Mouse (Mus musculus) monocyte, adult 5-6 weeks (primary cell): Measurements from ENCODE around the gene Prr5l. TPM values are rescaled to one million over a fixed set of nuclear protein-coding genes. Genes with fewer than 3 reads are reported as not detected.
"Not testable (repeated sequence)": the region's sequence is repeated elsewhere in the genome, so short reads cannot be mapped to it uniquely, and the experiment has no call there.

Experiments
- ATAC-seq: fragments of 153-309, 156-312 bp; replicated peaks from 2 replicates; pipeline ENCODE4 v1.8.0; 2017; ENCODE audit warnings: mild to moderate bottlenecking; ENCODE audit not compliant: low TSS enrichment, insufficient number of reproducible peaks, severe bottlenecking, poor library complexity, low FRiP score
- total RNA-seq: library from RNA; stranded (forward); fragments of 200-1000, 200-491, 200-594 nt; gene quantifications from 3 replicates; pipeline ENCODE4 v1.2.3, GENCODE M21; 2017

Gene Prr5l
- total RNA-seq, 1 experiment from 2014 or later = 41.2 TPM

DNA sequence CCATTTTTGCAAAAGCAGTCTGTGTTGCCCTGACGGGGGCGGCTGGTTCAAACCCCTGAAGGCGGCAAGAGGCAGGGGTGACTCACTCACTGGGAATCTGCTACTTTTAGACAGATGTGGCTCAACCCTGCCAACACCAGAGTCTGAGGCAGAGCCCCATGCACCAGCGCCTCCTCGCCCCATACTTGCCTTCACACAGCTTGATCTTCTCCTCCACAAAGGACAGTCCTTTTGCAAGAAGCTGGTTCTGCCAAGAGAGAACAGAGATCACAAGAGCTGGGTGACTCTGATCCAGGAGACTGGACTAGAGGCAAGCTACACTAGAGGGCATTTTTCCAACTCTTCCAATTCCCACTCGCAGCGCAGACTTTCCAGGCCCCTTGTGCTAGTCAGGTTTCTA is 136.3 kb downstream of the Prr5l start:
- no peak for ATAC-seq

DNA sequence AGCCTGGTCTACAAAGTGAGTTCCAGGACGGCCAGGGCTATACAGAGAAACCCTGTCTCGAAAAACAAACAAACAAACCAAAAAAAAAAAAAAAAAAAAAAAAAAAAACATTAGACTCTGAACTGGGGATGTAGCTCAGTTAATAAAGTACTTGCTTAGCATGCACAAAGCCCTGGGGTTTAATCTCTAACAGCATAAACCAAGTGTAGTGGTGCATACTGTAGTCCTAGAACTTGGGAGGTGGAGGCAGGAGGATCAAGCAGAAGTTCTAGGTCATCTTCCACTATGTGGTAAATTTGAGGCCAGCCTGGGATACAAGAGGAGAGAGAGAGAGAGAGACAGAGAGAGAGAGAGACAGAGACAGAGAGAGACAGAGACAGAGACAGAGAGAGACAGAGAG is 137.2 kb downstream of the Prr5l start:
- ATAC-seq = not testable (repeated sequence)

DNA sequence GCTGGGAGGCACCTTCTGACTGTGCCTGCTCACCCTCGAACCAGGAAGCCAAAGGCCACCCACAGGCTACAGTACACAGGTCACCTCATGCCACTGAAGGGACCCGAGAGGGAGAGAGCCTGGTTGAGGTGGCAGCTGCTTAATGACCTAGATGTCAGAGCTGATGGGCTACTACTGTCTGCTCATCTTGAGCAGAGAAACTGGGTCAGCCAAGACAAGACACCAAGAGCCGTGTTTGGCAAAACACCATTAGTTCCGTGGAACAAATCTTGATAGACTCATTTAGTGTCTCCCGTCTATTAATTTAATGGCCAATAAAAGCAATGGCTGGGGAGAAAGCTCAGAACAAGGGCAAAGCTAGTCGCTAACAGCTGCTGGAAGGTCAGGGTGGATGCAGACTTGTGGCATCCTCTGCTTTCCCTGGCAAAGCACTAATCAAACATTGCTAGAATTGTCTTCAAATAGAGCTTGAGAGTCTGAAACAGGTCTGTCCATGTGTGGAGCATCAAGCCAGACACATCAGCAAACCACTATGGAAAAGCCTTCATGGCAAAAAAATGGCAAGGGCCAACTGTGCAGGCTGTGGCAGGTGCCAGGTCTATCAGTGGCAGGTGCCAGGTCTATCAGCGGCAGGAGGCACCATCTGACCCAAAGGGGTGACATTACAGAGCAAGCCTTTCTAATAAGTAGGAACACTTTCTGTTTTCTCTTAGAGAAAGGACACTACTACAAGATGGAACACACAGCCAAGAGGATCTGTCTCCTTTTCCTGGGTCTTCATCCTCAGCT is 140.6 kb downstream of the Prr5l start:
- no peak for ATAC-seq

DNA sequence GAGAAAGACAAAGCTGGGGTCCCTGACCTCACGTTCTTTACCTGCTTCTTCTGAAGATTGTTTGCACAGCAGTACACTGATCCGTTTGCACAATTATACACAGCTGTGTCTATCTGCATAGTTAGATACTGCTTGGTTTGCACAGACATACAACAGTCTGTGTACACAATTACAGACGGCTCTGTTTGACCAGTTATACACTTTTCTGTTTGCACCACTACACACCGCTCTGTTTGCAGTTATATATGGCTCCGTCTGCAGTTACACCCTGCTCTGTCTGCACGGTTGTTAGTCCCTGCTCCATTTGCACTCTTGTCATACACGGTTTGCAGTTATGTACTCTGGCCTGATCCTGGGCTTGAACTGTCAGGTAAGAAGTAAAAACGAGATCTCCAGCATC is 141.2 kb downstream of the Prr5l start:
- no peak for ATAC-seq

DNA sequence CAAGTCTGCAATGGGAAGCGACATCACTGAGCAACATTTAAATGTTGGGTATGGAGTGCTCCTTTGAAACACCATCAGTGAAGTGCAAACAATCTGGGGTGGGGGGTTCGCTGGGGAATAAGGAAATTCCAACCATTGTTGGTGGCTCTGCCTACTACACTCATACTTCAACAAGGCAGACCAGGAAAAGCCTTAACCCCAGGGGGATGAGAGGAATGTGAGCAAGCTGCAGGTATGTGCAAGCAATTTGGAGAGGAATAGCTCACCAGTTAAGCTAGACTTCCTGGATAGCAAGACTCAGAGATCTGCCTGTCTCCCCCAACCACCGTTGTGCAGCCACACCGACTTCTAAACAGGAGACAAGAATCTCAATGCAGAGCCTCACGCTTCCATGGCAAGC is 142.9 kb downstream of the Prr5l start:
- no peak for ATAC-seq

DNA sequence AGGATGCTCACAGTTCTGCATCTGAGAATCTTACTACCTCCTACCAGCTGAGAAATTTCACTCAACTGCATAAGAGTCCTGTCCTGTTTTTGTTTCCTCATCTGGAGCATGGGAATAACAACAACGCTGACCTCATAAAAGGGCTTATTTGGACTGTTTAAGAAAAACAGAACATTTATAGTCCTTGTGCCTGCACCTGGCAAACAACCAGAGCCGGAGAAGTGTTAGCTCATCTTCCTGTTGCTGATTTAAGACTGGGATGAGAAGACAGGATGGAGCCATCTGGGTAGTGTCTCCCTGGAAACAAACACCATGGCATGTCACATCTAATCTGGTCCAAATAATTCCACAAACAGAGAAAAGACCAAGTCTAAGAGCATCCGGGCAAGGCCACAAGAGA is 149.3 kb downstream of the Prr5l start:
- ATAC-seq = no peak

DNA sequence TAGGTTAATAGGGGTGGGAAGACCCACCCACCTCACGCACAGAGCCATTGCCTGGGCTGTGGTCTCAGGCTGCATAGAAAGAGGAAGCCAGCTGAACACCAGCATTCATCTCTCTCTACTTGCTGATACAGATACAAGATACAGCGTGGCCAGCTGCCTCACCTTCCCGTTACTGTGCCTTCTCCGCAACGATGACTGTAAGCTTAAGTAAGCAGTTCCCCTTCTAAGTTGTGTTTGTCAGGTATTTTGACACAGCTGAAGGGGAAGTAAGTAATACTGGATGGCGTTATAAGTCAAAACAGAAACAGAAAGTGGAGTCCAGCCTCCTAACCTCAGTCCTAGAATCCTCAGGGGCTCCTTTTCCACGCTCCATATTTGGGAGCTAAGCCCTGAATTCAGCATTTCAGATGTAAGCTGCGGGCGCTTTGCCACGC is 150.0 kb downstream of the Prr5l start:
- ATAC-seq = peak; percentile 98

DNA sequence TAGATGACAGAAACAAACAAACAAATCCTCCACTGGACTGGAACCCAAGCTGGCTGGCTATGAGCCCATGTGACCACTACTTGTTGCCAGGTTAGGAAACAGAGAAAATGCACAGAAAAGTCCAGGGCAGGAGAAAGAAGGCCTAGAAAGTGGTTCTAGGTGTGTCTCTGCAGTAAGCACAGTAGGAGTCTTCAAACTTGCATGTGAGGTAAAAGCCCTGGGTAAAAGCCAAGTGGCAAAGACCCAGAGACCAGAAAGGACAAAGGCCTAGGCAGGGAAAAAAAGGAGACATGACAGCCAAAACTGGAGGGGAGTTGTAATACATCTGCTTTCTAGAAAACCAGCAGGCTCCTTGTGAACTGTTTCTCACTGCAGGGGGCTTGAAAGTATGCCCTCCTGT is 151.9 kb downstream of the Prr5l start:
- no peak for ATAC-seq

DNA sequence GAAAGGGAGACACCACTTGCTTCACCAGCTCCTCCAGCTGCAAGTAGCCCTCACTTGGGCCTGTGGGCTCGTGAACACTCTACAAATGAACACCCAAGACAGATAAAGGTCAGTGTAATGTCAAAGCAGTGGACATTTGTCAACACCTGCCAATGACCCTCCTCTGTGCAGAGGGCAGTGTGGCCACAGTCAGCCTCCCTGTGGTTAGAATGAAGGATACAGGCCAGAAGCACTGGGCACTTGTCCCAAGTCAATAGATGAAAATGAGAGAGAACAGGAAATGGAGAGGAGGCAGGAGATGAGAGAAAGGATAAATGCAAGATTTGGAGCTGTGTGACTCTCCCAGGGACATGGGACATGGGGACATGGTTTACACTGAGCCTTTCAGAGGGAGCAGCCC is 153.4 kb downstream of the Prr5l start:
- no peak for ATAC-seq

DNA sequence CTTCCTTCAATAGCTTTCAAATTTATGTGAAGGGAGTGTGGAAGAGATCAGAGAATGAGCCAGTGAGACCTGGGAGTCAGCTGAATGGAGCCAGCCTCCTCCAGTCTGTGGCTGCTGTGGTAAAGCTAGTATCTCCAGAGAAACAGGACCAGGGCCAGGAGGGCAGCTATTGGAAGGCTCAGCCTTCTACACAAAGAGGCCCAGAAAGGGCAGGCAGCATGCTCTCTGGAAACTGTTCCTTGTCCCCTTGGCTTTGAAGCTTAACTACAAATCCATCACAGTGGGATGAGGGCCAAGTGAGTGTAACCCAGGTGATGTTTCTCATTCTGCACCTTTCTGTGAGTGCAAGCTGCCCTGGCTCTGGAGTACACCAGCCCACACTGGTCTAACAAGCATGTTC is 155.0 kb downstream of the Prr5l start:
- no peak for ATAC-seq

DNA sequence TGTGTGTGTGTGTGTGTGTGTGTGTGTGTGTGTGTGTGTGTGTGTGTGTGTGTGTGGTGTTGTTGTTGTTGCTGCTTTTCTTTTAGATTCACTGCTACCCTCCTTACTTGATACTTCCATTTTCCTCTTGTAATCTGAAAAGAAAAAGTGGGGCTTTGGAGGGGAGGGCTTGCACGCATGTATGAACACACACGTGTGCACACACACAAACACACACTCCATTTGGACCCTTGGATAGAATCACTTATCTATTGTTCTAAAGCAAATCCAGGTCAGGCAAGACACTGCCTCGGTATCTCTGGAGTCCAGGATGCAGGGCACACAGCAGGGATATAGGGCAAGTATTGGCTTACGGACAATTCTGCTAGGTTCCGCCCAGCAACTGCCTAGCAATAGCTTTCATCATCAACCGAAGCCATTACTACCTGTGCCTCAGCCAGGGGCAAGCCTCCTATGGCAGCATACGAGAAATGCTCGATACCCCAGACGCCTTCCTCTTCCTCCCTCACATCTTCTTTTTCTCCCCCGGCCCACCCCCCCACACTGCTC is 159.4 kb downstream of the Prr5l start:
- no peak for ATAC-seq

DNA sequence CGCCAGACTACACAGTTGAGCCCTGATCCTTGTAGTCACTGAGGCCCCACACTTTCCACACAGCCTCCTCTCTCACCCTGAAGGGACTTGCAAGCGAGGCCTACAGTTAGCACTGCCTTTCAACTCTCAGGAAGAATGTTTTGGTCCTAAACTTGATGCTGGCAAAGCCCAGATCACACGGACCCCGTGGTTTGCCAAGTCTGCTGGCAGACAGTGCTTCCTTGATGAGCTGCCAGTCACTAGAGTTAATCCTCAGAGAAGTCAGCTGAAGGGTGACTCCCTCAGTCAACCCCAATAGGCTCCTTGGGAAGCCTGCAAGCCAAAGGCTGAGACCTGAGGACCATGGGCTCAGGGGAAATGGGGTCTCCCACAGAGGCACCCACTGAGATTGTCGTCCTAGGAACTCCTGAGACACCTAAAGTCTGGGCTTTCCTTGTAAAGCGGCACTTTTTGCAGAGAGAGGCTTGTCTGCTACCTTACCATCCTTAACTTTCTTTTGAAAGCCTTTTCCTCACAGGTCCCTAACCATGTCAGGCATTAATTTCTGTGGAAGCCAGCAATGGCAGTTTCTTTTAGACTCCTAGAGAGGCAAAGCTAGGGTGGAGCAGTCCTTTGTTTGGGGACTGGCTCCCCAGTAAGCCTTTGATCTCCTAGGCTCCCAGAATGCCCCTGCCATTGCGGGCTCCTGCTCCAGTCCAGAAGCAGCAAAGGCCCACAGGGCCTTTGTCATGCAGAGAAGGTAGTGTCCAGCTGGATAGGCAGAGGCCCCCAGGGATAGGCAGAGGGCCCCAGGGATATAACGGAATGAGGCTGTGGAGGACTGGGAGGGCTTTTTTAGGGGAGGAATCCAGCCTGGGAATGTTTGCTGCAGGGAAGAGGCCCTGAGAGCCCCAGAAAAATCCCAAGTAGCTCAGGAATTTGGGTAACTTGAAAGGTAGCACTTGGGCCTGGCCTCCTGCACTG is 160.2 kb downstream of the Prr5l start:
- no peak for ATAC-seq

DNA sequence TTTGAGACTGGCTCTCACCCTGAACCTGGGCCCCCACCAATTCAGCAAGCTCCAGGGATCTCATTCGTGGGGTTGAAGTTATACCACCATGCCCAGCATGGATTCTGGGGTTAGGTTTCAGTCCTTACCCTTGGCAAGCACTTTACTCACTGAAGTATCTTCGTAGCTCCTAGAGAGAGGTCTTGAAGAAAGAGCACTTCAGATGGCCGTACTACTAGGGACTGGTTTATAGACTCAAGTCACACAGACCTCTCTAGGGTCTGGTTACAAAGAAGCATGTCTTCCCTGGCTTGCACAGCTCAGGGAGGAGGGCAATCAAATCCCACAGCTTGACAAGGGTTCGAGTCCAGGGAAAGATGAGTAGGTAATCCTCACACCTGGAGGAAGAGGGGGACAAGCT is 161.0 kb downstream of the Prr5l start:
- no peak for ATAC-seq

DNA sequence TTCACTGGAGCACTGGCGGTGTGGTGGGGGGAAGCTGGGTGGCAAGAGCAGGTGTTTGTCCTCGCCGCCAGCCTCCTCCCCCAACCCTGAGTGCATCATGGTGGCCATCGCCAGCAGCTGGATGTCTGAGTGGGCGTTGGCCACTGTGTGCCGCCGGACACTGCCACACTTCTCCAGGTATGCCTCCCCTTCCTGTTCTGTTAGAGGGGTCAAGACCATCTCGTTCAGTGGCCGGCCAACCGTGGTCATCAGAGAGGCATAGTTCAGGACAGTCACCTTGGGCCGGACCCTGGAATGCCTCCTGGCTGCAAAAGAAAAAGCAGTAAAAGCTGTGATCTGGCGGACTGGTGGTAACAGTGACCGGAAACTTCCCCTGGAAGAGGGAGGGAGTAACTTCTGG is 165.7 kb downstream of the Prr5l start:
- no peak for ATAC-seq

DNA sequence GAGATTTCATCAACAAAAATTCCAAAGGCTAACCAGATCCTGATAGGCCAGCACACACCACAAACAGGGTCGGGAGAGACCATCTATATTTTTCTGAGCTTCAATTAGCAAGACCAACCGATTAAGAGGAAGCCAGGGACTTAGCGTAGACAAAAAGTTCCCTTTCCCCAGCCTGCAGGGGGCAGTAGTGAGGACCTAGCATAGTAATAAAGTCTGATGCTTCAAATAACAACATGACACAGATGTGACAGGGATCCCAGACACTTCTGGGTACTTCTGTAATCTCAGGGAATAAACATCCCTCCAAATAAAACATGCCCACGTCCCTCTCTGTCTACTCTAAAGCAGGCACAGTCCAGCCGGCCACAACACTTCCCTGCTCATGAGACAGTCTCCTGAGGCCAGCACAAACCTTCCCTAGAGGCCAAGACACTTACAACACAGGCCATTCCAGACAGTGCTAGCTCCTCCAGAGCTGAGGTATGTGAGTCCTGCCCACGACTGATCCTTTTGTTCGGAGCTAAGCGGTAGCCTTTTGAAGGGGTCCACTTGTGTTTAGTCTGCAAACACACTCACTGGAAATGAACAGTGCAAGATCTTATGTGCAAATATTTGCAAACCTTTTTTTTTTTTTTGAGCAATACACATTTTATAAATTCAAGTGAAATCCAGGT is 167.0 kb downstream of the Prr5l start:
- ATAC-seq = peak; percentile 68

DNA sequence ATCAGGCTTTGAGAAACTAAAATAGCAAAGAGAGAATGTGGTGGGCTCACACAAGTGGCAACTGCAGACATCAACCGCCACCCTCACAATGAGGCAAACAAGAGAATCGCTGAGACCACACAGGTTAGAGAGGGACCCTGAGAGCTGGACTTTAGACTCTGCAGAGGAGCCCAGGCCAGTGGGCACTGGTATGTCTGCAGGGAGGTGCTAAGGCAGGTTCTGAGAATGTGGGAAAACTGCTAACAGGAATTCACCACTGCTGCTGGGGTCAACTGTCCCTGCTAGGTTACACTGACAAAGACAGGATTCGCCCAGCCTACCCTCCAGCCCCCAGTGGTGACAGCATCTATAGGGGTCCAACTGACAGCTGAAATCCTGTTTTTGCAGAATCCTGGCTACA is 171.2 kb downstream of the Prr5l start:
- no peak for ATAC-seq

DNA sequence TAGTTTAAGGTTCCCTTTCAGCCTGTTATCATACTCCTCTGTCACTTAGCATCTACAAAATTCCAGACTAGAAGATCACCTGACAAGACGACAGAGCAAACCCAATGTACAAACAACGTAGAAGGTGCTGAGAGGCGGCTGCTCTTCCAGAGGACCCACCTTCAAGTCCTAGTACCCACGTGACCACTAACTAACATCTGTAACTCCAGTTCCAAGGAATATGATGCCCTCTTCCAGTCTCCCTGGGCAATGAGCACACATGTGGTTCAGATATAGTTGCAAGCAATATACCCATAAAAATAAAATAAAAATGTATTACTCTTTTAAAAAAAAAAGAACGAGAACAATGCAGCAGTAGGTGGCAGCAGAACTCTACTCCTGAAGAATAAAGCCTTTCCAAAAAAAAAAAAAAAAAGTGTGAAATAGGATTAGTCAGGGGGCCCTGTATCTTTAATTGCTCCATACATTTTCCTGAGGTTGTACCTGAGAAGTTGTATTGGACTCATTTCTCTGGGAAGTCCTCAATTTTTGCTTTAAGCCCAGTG is 176.8 kb downstream of the Prr5l start:
- ATAC-seq = no peak

DNA sequence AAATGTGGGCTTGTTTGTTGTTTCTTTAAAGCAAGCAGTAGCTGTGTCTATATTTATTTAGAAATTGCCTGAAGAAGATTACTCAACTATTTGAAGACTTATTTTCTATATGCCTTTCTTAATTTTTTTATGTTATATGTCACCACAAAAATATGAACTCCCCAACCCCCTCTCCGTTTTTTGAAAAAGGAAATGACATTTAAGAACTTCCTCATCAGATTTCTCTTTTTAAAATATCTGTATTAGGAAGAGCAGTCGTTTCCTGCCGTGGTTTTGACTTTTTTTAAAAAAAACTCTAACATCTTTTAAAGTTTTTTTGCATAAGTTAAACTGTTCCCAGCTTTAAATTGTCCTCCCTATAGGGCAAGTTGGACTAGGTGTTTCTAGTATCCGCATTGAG is 183.5 kb downstream of the Prr5l start:
- ATAC-seq = no peak

DNA sequence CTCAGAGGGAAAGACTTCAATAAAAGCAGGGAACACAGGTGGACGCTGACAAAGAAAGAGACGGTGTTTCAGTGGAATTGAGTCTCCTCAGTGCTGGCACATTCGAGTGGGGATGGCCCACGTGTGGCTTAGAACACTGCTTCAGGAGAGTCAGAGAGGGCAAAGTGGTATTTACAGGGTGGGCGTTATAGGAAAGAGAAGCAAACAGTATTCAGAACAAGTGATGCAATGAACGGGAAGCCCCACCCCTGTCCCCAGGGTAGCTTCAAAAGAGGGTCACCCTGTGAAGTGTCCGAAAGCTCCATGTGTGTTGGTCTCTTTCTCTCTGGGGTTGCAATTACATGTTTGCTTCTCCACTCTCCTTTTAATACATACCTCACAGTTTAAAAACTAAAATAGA is 187.2 kb downstream of the Prr5l start:
- ATAC-seq = no peak
